Mouse (Mus musculus): ENCODE measurements around the gene Sez6l2. TPM values are rescaled to one million over a fixed set of nuclear protein-coding genes. Genes with fewer than 3 reads are reported as not detected.

Gene Sez6l2
- polyA plus RNA-seq, 1 experiment from 2014 or later = 0.43 TPM

DNA sequence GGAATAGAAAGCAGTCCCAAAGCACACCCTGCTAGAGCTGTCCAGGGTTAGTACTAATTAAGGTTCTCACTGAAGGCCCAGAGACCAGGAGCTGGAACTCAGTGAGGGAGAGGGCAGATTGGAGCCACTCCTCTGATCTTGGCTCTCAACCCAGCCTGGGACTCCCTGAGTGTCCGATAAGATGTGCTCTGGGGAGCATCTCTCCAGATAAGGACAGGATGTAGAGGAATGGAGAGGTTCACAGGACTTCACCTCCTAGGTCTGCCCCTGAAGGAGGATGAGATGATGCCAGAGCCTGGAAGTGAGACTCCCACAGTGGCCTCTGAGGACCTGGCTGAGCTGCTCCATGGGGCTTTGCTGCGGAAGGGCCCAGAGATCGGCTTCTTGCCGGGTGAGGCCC lies 1.4 kb downstream of the Sez6l2 start:
- Histone ChIP-seq H3K36me3 (replicated peaks; ENCODE audit: insufficient read depth, low read length) (no peaks in the 10 kb centered on the region), H3K9me3 (ENCODE audit: low read length) (no peaks in the 10 kb centered on the region), H3K4me2 (ENCODE audit: low read depth, low read length) (no peak overlapping the region), H3K27ac (ENCODE audit: low read depth) (no peak overlapping the region), H3K27me3 (ENCODE audit: insufficient read depth, low read length) (peaks cover 31% of the 10 kb centered on the region), H3K4me1 (ENCODE audit: insufficient read depth) (peaks cover 16% of the 10 kb centered on the region), H3K4me3 (ENCODE audit: low read depth, low read length) (no peak overlapping the region), H3K9ac (replicated peaks) (no peak overlapping the region)
- no peak for ATAC-seq
- no peak for TF ChIP-seq CTCF (IDR thresholded peaks at IDR 0.05; ENCODE audit: low read depth)
- no peak for DNase-seq
- 28% methylated on average over 4 of the region's 4 CpGs for WGBS (ENCODE audit: insufficient replicate concordance)

GRCm38 (mm10) chr7:126952646-126953045 lies 2.3 kb downstream of the Sez6l2 start:
- H3K27me3 ChIP-seq (ENCODE audit: insufficient read depth, low read length) = peaks cover 31% of the 10 kb centered on the region
- DNase-seq (no peak), ATAC-seq (no peak)
- no peak for TF ChIP-seq EP300 (IDR thresholded peaks at IDR 0.05; ENCODE audit: low read depth)
- no peak for TF ChIP-seq CTCF (IDR thresholded peaks at IDR 0.05; ENCODE audit: low read depth)
- no peaks in the 10 kb centered on the region for H3K36me3 ChIP-seq (replicated peaks; ENCODE audit: insufficient read depth, low read length)
- H3K27ac ChIP-seq (ENCODE audit: low read depth) = no peak overlapping the region
- no peak overlapping the region for H3K4me3 ChIP-seq (ENCODE audit: low read depth, low read length)
- no peak overlapping the region for H3K9ac ChIP-seq (replicated peaks)
- peaks cover 16% of the 10 kb centered on the region for H3K4me1 ChIP-seq (ENCODE audit: insufficient read depth)
- no peaks in the 10 kb centered on the region for H3K9me3 ChIP-seq (ENCODE audit: low read length)
- no peak overlapping the region for H3K4me2 ChIP-seq (ENCODE audit: low read depth, low read length)
- 3% methylated on average over 7 of the region's 8 CpGs for WGBS (ENCODE audit: insufficient replicate concordance)

DNA sequence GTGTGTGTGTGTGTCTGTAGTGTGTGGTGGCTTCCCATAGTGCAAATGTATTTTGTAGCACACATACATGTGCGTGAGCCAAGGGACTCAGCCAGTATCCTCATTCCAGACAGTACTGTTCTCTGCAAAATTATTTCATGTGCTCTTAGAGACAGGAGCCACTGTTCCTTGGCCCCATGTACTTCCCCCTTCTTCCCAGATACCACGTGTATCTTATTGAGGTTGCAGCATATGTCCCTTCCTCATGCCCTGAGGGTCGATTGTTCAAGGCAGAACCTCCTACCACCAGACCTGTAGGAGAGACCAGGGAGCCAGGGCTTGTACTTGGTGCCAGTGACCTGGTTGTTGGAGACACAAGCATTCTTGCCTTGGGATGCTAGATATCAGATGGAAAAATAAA lies 4.8 kb downstream of the Sez6l2 start:
- H3K4me3 ChIP-seq (ENCODE audit: low read depth, low read length) = no peak overlapping the region
- DNase-seq = no peak
- no peak overlapping the region for H3K27ac ChIP-seq (ENCODE audit: low read depth)
- no peaks in the 10 kb centered on the region for H3K36me3 ChIP-seq (replicated peaks; ENCODE audit: insufficient read depth, low read length)
- 24% methylated on average over 3 of the region's 3 CpGs for WGBS (ENCODE audit: insufficient replicate concordance)
- TF ChIP-seq EP300 (IDR thresholded peaks at IDR 0.05; ENCODE audit: low read depth) (no peak), CTCF (IDR thresholded peaks at IDR 0.05; ENCODE audit: low read depth) (no peak)
- peaks cover 23% of the 10 kb centered on the region for H3K27me3 ChIP-seq (ENCODE audit: insufficient read depth, low read length)
- peaks cover 7% of the 10 kb centered on the region for H3K4me1 ChIP-seq (ENCODE audit: insufficient read depth)
- no peak for ATAC-seq
- H3K9me3 ChIP-seq (ENCODE audit: low read length) = no peaks in the 10 kb centered on the region
- H3K4me2 ChIP-seq (ENCODE audit: low read depth, low read length) = no peak overlapping the region
- no peak overlapping the region for H3K9ac ChIP-seq (replicated peaks)

GRCm38 (mm10) chr7:126959780-126960179 lies 9.4 kb downstream of the Sez6l2 start:
- Histone ChIP-seq H3K9me3 (ENCODE audit: low read length) (no peaks in the 10 kb centered on the region), H3K4me3 (ENCODE audit: low read depth, low read length) (no peak overlapping the region), H3K27ac (ENCODE audit: low read depth) (no peak overlapping the region), H3K9ac (replicated peaks) (no peak overlapping the region), H3K36me3 (replicated peaks; ENCODE audit: insufficient read depth, low read length) (no peaks in the 10 kb centered on the region), H3K27me3 (ENCODE audit: insufficient read depth, low read length) (no peaks in the 10 kb centered on the region), H3K4me2 (ENCODE audit: low read depth, low read length) (no peak overlapping the region), H3K4me1 (ENCODE audit: insufficient read depth) (0 out of 2 replicates have a peak, but pooled peaks cover 4% of the 10 kb centered on the region)
- ATAC-seq = no peak
- WGBS (ENCODE audit: insufficient replicate concordance) = 45% methylated on average over 9 of the region's 9 CpGs
- TF ChIP-seq CTCF (IDR thresholded peaks at IDR 0.05; ENCODE audit: low read depth) (no peak), EP300 (IDR thresholded peaks at IDR 0.05; ENCODE audit: low read depth) (no peak)
- no peak for DNase-seq

DNA sequence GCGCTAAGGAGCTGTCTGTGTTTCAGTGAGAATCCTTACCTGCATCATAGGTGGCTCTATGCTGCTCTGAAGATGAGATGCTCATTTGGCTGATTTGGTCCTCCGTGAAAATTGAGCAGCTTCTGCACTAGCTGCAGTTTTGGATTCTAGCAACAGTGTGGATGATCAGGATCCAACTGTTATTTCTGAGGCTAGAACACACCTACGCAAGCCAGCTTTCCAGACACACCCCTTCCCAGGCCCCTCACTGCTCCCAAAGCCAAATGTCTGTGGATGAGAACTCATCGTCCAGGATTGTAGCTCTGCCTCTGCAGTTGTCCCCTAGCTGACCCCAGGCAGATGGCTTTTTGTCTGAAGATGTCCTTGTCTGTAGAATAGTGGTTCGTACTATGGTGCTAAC lies 10.7 kb downstream of the Sez6l2 start:
- H3K4me1 ChIP-seq (ENCODE audit: insufficient read depth) = 0 out of 2 replicates have a peak, but pooled peaks cover 4% of the 10 kb centered on the region

GRCm38 (mm10) chr7:126961965-126962364 lies 11.6 kb downstream of the Sez6l2 start:
- Histone ChIP-seq H3K27ac (ENCODE audit: low read depth) (no peak overlapping the region), H3K4me2 (ENCODE audit: low read depth, low read length) (no peak overlapping the region), H3K9me3 (ENCODE audit: low read length) (no peaks in the 10 kb centered on the region), H3K27me3 (ENCODE audit: insufficient read depth, low read length) (no peaks in the 10 kb centered on the region), H3K4me3 (ENCODE audit: low read depth, low read length) (no peak overlapping the region), H3K4me1 (ENCODE audit: insufficient read depth) (0 out of 2 replicates have a peak, but pooled peaks cover 4% of the 10 kb centered on the region), H3K9ac (replicated peaks) (no peak overlapping the region), H3K36me3 (replicated peaks; ENCODE audit: insufficient read depth, low read length) (no peaks in the 10 kb centered on the region)
- DNase-seq (no peak), ATAC-seq (no peak)
- WGBS (ENCODE audit: insufficient replicate concordance) = 79% methylated on average over 4 of the region's 4 CpGs
- TF ChIP-seq CTCF (IDR thresholded peaks at IDR 0.05; ENCODE audit: low read depth) = no peak
- TF ChIP-seq EP300 (IDR thresholded peaks at IDR 0.05; ENCODE audit: low read depth) = no peak

More for the DNA sequence above, 10.7 kb downstream of the Sez6l2 start:
- no peak overlapping the region for H3K4me3 ChIP-seq (ENCODE audit: low read depth, low read length)
- H3K9ac ChIP-seq (replicated peaks) = no peak overlapping the region
- no peak for DNase-seq
- H3K4me2 ChIP-seq (ENCODE audit: low read depth, low read length) = no peak overlapping the region
- H3K27ac ChIP-seq (ENCODE audit: low read depth) = no peak overlapping the region
- no peak for TF ChIP-seq CTCF (IDR thresholded peaks at IDR 0.05; ENCODE audit: low read depth)
- TF ChIP-seq EP300 (IDR thresholded peaks at IDR 0.05; ENCODE audit: low read depth) = no peak
- H3K9me3 ChIP-seq (ENCODE audit: low read length) = no peaks in the 10 kb centered on the region
- no peak for ATAC-seq
- 87% methylated on average over 5 of the region's 5 CpGs for WGBS (ENCODE audit: insufficient replicate concordance)
- H3K36me3 ChIP-seq (replicated peaks; ENCODE audit: insufficient read depth, low read length) = no peaks in the 10 kb centered on the region
- H3K27me3 ChIP-seq (ENCODE audit: insufficient read depth, low read length) = no peaks in the 10 kb centered on the region

All from liver, postnatal 0 days (tissue).